Mouse (Mus musculus): ENCODE measurements at regions not wholly inside any gene's neighbourhood (a gene's known extent, or its start where the extent isn't known, plus 50 kb on each side); places are given as distances from the start of the nearest gene placed in this dataset.

- no peak for ATAC-seq (ENCODE audit: extremely low read depth, insufficient number of reproducible peaks, low FRiP score, poor library complexity, severe bottlenecking)
- no peak for TF ChIP-seq GATA2 (IDR thresholded peaks at IDR 0.05; ENCODE audit: borderline replicate concordance, low read depth, low read length)
- TF ChIP-seq CTCF (IDR thresholded peaks at IDR 0.05; ENCODE audit: low read depth, low read length): no peak
- no peak for TF ChIP-seq POLR2AphosphoS5 (IDR thresholded peaks at IDR 0.05; ENCODE audit: insufficient replicate concordance, low read depth, low read length)
- TF ChIP-seq TAL1 (conservative IDR thresholded peaks at IDR 0.05; ENCODE audit: low read depth, low read length): no peak
- TF ChIP-seq GATA1 (IDR thresholded peaks at IDR 0.05; ENCODE audit: borderline replicate concordance, low read length): no peak
- no peaks in the 10 kb centered on the region for H3K9me3 ChIP-seq (replicated peaks)
- H3K4me3 ChIP-seq (ENCODE audit: low read depth, low read length): no peak overlapping the region
- no peak for DNase-seq (ENCODE audit: low spot score)
- H3K36me3 ChIP-seq (replicated peaks): no peaks in the 10 kb centered on the region
- no peaks in the 10 kb centered on the region for H3K4me1 ChIP-seq (ENCODE audit: insufficient read depth, low read depth, low read length)
- H3K27me3 ChIP-seq (ENCODE audit: insufficient read depth, low read length): no peaks in the 10 kb centered on the region
These were observed 2399.2 kb upstream of the Gm7489 start for GRCm38 (mm10) chr15:51485554-51485953.

DNA sequence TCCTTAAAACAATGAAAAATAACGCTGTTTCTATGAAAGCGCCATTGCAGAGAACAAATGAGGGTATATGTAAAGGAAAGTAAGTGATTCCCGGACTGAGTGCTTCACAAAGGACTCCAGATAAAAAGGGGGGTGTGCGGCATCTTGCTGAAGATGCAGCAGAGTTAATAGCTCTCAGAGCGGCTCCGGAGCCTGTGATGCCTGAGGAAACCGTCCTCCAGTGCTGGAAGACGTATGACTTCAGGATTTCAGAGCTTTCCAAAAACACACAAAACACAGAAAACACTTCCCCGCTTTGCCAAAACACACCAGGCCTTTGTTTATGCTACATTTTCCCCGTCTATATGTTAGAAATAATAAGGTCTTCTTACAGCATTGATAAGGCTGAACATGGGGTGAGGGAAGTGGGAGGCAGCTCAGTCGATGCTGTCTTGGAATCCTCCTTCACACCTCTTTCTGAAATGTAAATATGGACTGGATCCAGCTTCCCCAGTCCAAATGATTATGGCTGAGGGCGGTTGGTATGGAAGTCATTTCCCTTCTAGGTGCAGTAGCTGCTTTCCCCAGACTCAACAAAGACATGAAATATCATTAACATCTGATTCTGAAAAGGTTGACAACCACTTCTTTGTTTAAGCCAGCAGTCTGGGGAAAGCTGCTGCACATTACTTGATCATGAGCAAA is 2382.5 kb upstream of the Gm7489 start:
- H3K27me3 ChIP-seq (ENCODE audit: insufficient read depth, low read length): no peaks in the 10 kb centered on the region
- TF ChIP-seq TAL1 (conservative IDR thresholded peaks at IDR 0.05; ENCODE audit: low read depth, low read length) (no peak), GATA1 (IDR thresholded peaks at IDR 0.05; ENCODE audit: borderline replicate concordance, low read length) (no peak), POLR2AphosphoS5 (IDR thresholded peaks at IDR 0.05; ENCODE audit: insufficient replicate concordance, low read depth, low read length) (no peak), CTCF (IDR thresholded peaks at IDR 0.05; ENCODE audit: low read depth, low read length) (no peak), GATA2 (IDR thresholded peaks at IDR 0.05; ENCODE audit: borderline replicate concordance, low read depth, low read length) (no peak)
- no peak for ATAC-seq (ENCODE audit: extremely low read depth, insufficient number of reproducible peaks, low FRiP score, poor library complexity, severe bottlenecking)

DNA sequence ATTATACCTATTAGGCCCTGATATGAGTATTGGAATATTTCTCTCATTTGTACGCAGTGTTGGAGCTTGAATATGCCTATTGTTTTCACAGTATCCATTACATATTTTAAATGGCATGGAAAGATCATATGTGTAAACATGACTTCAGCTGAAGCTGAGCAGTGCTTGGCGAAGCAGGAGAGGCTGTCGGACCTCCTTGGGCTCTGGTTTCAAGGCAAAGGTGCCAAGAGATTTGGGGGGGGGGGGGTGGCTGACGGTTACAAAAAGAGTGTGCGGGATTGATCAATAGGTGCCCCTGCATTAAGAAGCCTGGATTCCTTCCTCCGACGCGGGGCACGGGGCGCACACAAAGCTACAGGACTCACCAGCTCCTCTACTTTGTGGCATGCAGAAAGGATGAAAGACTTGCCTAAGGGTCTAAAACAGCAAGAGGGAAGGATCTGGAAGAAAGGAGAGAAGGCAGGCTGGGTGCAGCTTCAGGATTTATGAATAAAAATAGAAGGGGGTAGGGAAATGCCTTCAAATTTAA is 2381.9 kb upstream of the Gm7489 start:
- ATAC-seq (ENCODE audit: extremely low read depth, insufficient number of reproducible peaks, low FRiP score, poor library complexity, severe bottlenecking): no peak
- Histone ChIP-seq H3K27me3 (ENCODE audit: insufficient read depth, low read length) (no peaks in the 10 kb centered on the region), H3K36me3 (replicated peaks) (no peaks in the 10 kb centered on the region), H3K4me3 (ENCODE audit: low read depth, low read length) (no peak overlapping the region), H3K9me3 (replicated peaks) (no peaks in the 10 kb centered on the region), H3K4me1 (ENCODE audit: insufficient read depth, low read depth, low read length) (no peaks in the 10 kb centered on the region)
- TF ChIP-seq POLR2AphosphoS5 (IDR thresholded peaks at IDR 0.05; ENCODE audit: insufficient replicate concordance, low read depth, low read length) (no peak), GATA1 (IDR thresholded peaks at IDR 0.05; ENCODE audit: borderline replicate concordance, low read length) (no peak), CTCF (IDR thresholded peaks at IDR 0.05; ENCODE audit: low read depth, low read length) (no peak), TAL1 (conservative IDR thresholded peaks at IDR 0.05; ENCODE audit: low read depth, low read length) (no peak), GATA2 (IDR thresholded peaks at IDR 0.05; ENCODE audit: borderline replicate concordance, low read depth, low read length) (no peak)
- DNase-seq (ENCODE audit: low spot score): no peak

More for the DNA sequence above, 2382.5 kb upstream of the Gm7489 start:
- H3K4me1 ChIP-seq (ENCODE audit: insufficient read depth, low read depth, low read length): no peaks in the 10 kb centered on the region
- no peak overlapping the region for H3K4me3 ChIP-seq (ENCODE audit: low read depth, low read length)
- DNase-seq (ENCODE audit: low spot score): no peak
- no peaks in the 10 kb centered on the region for H3K9me3 ChIP-seq (replicated peaks)
- no peaks in the 10 kb centered on the region for H3K36me3 ChIP-seq (replicated peaks)

DNA sequence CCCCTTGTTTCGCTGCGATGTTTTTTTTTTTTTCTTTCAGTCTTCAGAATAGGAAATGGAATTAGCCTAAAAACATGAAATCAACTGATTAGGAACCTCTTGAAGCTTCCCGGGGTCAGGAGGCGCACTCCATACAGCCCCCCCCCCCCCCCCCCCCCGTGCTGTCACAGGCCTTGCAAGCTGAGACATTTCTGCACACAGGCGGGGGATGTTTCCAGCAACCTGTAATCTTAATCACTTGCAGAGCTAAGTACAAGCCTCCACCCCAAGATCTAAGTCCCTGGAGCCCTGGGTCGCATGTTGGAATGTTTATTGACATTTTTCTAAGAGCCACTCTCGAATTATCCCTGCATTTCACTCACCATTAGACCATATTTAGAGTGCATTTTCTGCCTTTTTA is 2381.4 kb upstream of the Gm7489 start:
- no peaks in the 10 kb centered on the region for H3K9me3 ChIP-seq (replicated peaks)
- no peaks in the 10 kb centered on the region for H3K27me3 ChIP-seq (ENCODE audit: insufficient read depth, low read length)
- TF ChIP-seq GATA2 (IDR thresholded peaks at IDR 0.05; ENCODE audit: borderline replicate concordance, low read depth, low read length) (no peak), CTCF (IDR thresholded peaks at IDR 0.05; ENCODE audit: low read depth, low read length) (no peak), POLR2AphosphoS5 (IDR thresholded peaks at IDR 0.05; ENCODE audit: insufficient replicate concordance, low read depth, low read length) (no peak), GATA1 (IDR thresholded peaks at IDR 0.05; ENCODE audit: borderline replicate concordance, low read length) (no peak), TAL1 (conservative IDR thresholded peaks at IDR 0.05; ENCODE audit: low read depth, low read length) (no peak)
- ATAC-seq (ENCODE audit: extremely low read depth, insufficient number of reproducible peaks, low FRiP score, poor library complexity, severe bottlenecking): no peak
- no peak overlapping the region for H3K4me3 ChIP-seq (ENCODE audit: low read depth, low read length)
- no peaks in the 10 kb centered on the region for H3K36me3 ChIP-seq (replicated peaks)
- H3K4me1 ChIP-seq (ENCODE audit: insufficient read depth, low read depth, low read length): no peaks in the 10 kb centered on the region
- no peak for DNase-seq (ENCODE audit: low spot score)

DNA sequence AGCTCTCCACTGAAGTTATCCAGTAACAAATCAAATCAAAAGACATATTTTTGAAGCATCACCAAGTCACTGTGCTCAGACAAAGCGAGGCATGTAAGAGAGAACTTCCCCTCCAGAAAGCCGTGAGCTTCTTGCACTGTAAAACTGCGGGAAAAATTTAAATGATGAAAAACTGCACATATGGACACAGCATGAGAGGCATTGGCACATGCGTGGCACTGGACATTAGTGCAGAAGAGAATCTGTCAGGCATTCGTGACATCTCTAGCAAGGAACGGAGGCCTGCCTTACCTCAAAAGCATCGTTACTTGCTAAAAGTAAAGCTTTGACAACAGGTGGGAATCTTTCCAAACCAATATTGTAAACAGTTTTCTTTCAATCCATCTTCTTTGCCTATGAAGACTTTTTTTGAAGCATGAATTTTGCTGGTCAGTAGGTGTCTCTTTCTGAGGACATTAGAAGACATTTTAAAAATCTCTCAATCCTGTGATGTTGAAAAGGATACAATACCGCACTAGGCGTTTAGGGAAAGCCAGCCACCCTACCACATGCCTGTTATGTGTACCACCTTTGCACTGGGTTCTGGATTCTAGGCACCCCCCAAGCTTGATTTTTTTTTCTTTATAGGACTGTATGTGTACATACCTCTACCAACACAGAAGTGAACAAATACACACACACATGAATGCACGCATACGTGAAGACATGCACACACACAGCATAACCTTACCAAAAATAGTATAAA is 2380.5 kb upstream of the Gm7489 start:
- Histone ChIP-seq H3K4me3 (ENCODE audit: low read depth, low read length) (no peak overlapping the region), H3K27me3 (ENCODE audit: insufficient read depth, low read length) (no peaks in the 10 kb centered on the region), H3K36me3 (replicated peaks) (no peaks in the 10 kb centered on the region), H3K4me1 (ENCODE audit: insufficient read depth, low read depth, low read length) (no peaks in the 10 kb centered on the region), H3K9me3 (replicated peaks) (no peaks in the 10 kb centered on the region)
- no peak for DNase-seq (ENCODE audit: low spot score)
- ATAC-seq (ENCODE audit: extremely low read depth, insufficient number of reproducible peaks, low FRiP score, poor library complexity, severe bottlenecking): no peak
- TF ChIP-seq GATA2 (IDR thresholded peaks at IDR 0.05; ENCODE audit: borderline replicate concordance, low read depth, low read length): no peak
- no peak for TF ChIP-seq POLR2AphosphoS5 (IDR thresholded peaks at IDR 0.05; ENCODE audit: insufficient replicate concordance, low read depth, low read length)
- no peak for TF ChIP-seq GATA1 (IDR thresholded peaks at IDR 0.05; ENCODE audit: borderline replicate concordance, low read length)
- TF ChIP-seq TAL1 (conservative IDR thresholded peaks at IDR 0.05; ENCODE audit: low read depth, low read length): no peak
- no peak for TF ChIP-seq CTCF (IDR thresholded peaks at IDR 0.05; ENCODE audit: low read depth, low read length)

DNA sequence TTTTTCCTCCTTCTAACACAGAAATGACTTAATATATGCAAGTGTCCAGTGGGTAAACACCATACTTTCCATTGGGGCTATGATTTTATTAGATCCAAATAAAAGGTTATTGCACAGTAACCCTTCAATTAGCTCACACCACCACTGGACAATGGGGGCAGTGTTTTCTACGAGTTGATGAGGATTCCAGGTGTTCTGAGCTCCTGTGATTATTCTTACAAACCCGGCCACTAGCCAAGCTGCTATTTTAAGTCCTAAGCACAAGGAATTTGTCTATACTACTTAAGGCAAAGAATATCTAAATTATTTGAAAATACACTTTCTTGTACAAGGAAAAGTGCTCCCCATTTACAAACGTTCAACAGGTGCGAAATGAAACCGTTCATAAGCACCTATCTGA is 2379.9 kb upstream of the Gm7489 start:
- H3K36me3 ChIP-seq (replicated peaks): no peaks in the 10 kb centered on the region
- H3K9me3 ChIP-seq (replicated peaks): no peaks in the 10 kb centered on the region
- DNase-seq (ENCODE audit: low spot score): no peak
- H3K4me3 ChIP-seq (ENCODE audit: low read depth, low read length): no peak overlapping the region
- ATAC-seq (ENCODE audit: extremely low read depth, insufficient number of reproducible peaks, low FRiP score, poor library complexity, severe bottlenecking): no peak
- H3K4me1 ChIP-seq (ENCODE audit: insufficient read depth, low read depth, low read length): no peaks in the 10 kb centered on the region
- TF ChIP-seq POLR2AphosphoS5 (IDR thresholded peaks at IDR 0.05; ENCODE audit: insufficient replicate concordance, low read depth, low read length) (no peak), GATA2 (IDR thresholded peaks at IDR 0.05; ENCODE audit: borderline replicate concordance, low read depth, low read length) (no peak), GATA1 (IDR thresholded peaks at IDR 0.05; ENCODE audit: borderline replicate concordance, low read length) (no peak), TAL1 (conservative IDR thresholded peaks at IDR 0.05; ENCODE audit: low read depth, low read length) (no peak), CTCF (IDR thresholded peaks at IDR 0.05; ENCODE audit: low read depth, low read length) (no peak)
- no peaks in the 10 kb centered on the region for H3K27me3 ChIP-seq (ENCODE audit: insufficient read depth, low read length)
